Mouse (Mus musculus): ENCODE results near the gene Mief1. TPM values are rescaled to one million over a fixed set of nuclear protein-coding genes. Genes with fewer than 3 reads are reported as not detected.

Mief1 gene
- 38.0 and 41.6 TPM in 2 replicates for polyA plus RNA-seq (2016; fragmentation: Nextera tagmentation; extraction: Ambion mirVana)

- peaks cover 12% of the 10 kb centered on the region for H3K4me1 ChIP-seq (replicated peaks)
- under 1% methylated on average over 65 of the region's 67 CpGs for WGBS
Measured at GRCm38 (mm10) chr15:80233733-80234509, at the start of gene Mief1. TSS of gene Mief1 (plus strand) at chr15:80234018.

DNA sequence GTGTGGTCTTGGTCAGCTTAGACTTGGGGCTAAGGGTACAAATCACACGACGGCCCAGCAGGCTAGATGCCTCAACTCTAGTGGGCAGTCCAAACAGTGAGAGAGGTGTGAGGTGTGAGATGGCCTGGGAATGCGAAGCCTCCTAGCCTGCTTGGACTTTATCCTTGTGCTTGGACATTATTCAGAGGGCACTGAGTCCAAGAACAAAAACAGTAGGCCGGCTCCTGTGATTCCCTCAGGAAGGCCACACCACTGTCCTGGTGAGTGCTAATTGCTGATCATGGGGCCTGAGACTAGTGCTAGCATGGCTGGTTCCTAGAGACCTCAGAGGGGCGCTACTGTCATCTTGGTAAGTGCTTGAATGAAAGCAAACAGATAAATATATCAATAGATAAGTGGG, 44.9 kb upstream of the Mief1 start:
- Histone ChIP-seq H3K4me1 (replicated peaks) (peaks cover 5% of the 10 kb centered on the region), H3K4me2 (no peak overlapping the region), H3K27ac (no peak overlapping the region), H3K27me3 (no peaks in the 10 kb centered on the region), H3K36me3 (no peaks in the 10 kb centered on the region), H3K4me3 (replicated peaks) (no peak overlapping the region), H3K9ac (replicated peaks) (no peak overlapping the region), H3K9me3 (no peaks in the 10 kb centered on the region)
- 87% methylated on average over 5 of the region's 5 CpGs for WGBS
- no peak for ATAC-seq (ENCODE audit: insufficient number of reproducible peaks, insufficient read depth, low FRiP score, low TSS enrichment, low read depth)

More at GRCm38 (mm10) chr15:80233733-80234509, at the start of gene Mief1:
- Histone ChIP-seq H3K9ac (replicated peaks) (peak within 1 kb of the TSS; percentile 82), H3K27me3 (no peaks in the 10 kb centered on the region), H3K27ac (peak within 1 kb of the TSS; percentile 83), H3K4me2 (peak within 1 kb of the TSS; percentile 91), H3K36me3 (peaks cover 34% of the 10 kb centered on the region), H3K4me3 (replicated peaks) (peak within 1 kb of the TSS; percentile 90), H3K9me3 (no peaks in the 10 kb centered on the region)
- peak; percentile 95 for ATAC-seq (ENCODE audit: insufficient number of reproducible peaks, insufficient read depth, low FRiP score, low TSS enrichment, low read depth)

DNA sequence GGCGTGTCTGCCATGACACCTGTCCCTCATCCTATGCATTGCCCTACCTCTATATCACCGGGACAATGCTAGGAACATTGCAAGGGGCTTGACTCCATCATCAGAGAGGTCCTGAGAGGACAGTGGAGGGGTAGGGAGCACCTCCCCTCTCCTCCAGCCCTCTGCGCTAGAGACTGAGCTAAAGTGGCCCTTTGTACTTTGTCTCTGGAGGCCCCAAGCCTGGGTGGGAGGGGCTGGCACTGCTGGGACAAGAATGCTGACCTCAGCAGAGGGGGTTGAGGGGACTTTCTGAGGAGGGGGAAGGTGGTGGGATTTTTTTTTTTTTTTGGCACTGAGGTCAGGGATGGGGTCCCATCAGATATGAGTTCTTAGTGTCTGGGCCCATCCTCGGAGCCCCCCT, 43.7 kb upstream of the Mief1 start:
- peaks cover 5% of the 10 kb centered on the region for H3K4me1 ChIP-seq (replicated peaks)
- H3K9ac ChIP-seq (replicated peaks), result no peak overlapping the region
- ATAC-seq (ENCODE audit: insufficient number of reproducible peaks, insufficient read depth, low FRiP score, low TSS enrichment, low read depth), result no peak
- WGBS, result 83% methylated on average over 4 of the region's 4 CpGs
- no peak overlapping the region for H3K27ac ChIP-seq
- H3K9me3 ChIP-seq, result no peaks in the 10 kb centered on the region
- no peak overlapping the region for H3K4me2 ChIP-seq
- no peak overlapping the region for H3K4me3 ChIP-seq (replicated peaks)
- no peaks in the 10 kb centered on the region for H3K36me3 ChIP-seq
- no peaks in the 10 kb centered on the region for H3K27me3 ChIP-seq

- no peak overlapping the region for H3K4me2 ChIP-seq
- no peaks in the 10 kb centered on the region for H3K9me3 ChIP-seq
- 63% methylated on average over 8 of the region's 8 CpGs for WGBS
- no peak overlapping the region for H3K9ac ChIP-seq (replicated peaks)
- H3K27ac ChIP-seq, result no peak overlapping the region
- ATAC-seq (ENCODE audit: insufficient number of reproducible peaks, insufficient read depth, low FRiP score, low TSS enrichment, low read depth), result no peak
- H3K27me3 ChIP-seq, result no peaks in the 10 kb centered on the region
- no peaks in the 10 kb centered on the region for H3K36me3 ChIP-seq
- peaks cover 5% of the 10 kb centered on the region for H3K4me1 ChIP-seq (replicated peaks)
- H3K4me3 ChIP-seq (replicated peaks), result no peak overlapping the region
Measured at GRCm38 (mm10) chr15:80191585-80192245, 42.1 kb upstream of the Mief1 start.

DNA sequence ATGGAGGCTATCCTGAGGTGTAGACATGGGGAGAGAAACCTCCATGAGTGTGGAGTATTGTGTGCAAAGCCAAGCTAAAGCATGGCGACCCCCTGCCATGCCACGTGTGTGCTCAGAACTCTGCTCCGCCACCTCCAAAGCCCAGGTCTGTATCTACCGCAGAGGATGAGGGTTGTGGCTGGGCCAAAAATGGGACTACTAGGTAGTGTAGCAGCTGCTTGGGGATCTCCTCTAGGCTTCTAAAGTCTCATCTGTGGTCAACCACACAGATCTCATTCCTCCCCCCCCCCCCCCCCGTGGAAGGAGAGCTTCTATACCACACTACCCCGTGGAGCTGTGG, 41.6 kb upstream of the Mief1 start:
- no peaks in the 10 kb centered on the region for H3K36me3 ChIP-seq
- peaks cover 5% of the 10 kb centered on the region for H3K4me1 ChIP-seq (replicated peaks)
- H3K9ac ChIP-seq (replicated peaks), result no peak overlapping the region
- no peak overlapping the region for H3K4me3 ChIP-seq (replicated peaks)
- no peak overlapping the region for H3K4me2 ChIP-seq
- H3K27me3 ChIP-seq, result no peaks in the 10 kb centered on the region
- no peak overlapping the region for H3K27ac ChIP-seq
- H3K9me3 ChIP-seq, result no peaks in the 10 kb centered on the region
- 96% methylated on average over 5 of the region's 6 CpGs for WGBS
- ATAC-seq (ENCODE audit: insufficient number of reproducible peaks, insufficient read depth, low FRiP score, low TSS enrichment, low read depth), result no peak

- Histone ChIP-seq H3K9me3 (no peaks in the 10 kb centered on the region), H3K36me3 (0 out of 2 replicates have a peak, but pooled peaks cover 2% of the 10 kb centered on the region), H3K4me1 (replicated peaks) (peaks cover 5% of the 10 kb centered on the region), H3K4me3 (replicated peaks) (no peak overlapping the region), H3K4me2 (no peak overlapping the region), H3K27me3 (no peaks in the 10 kb centered on the region), H3K9ac (replicated peaks) (no peak overlapping the region), H3K27ac (no peak overlapping the region)
- 85% methylated on average over 7 of the region's 7 CpGs for WGBS
- ATAC-seq (ENCODE audit: insufficient number of reproducible peaks, insufficient read depth, low FRiP score, low TSS enrichment, low read depth), result no peak
Measured at GRCm38 (mm10) chr15:80192847-80193246, 41.0 kb upstream of the Mief1 start.

DNA sequence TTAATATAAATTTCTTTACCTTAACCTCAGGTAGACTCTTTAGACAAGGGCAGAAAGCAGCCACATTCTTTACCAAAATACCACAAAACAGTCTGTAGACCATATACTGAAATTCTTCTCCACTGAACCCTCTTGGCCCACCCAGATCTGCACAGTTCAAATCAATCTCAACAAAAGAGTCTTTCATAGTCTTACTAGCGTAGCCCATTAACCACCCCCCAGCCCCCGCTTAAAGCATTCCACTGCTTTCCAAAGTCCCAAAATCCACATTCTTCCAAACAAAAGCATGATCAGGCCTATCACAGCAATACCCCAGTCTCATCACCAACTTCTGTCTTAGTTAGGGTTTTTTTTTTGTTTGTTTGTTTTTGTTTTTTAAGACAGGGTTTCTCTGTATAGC, 34.3 kb upstream of the Mief1 start:
- H3K9ac ChIP-seq (replicated peaks), result no peak overlapping the region
- H3K36me3 ChIP-seq, result peaks cover 12% of the 10 kb centered on the region; the same call in 1 of the 2 replicates
- no peaks in the 10 kb centered on the region for H3K4me1 ChIP-seq (replicated peaks)
- no peaks in the 10 kb centered on the region for H3K9me3 ChIP-seq
- 64% methylated on average over 2 of the region's 2 CpGs for WGBS
- H3K27me3 ChIP-seq, result no peaks in the 10 kb centered on the region
- H3K4me2 ChIP-seq, result no peak overlapping the region
- no peak overlapping the region for H3K4me3 ChIP-seq (replicated peaks)
- no peak for ATAC-seq (ENCODE audit: insufficient number of reproducible peaks, insufficient read depth, low FRiP score, low TSS enrichment, low read depth)
- H3K27ac ChIP-seq, result no peak overlapping the region

GRCm38 (mm10) chr15:80202111-80202775, 31.6 kb upstream of the Mief1 start:
- H3K4me1 ChIP-seq (replicated peaks), result no peaks in the 10 kb centered on the region
- WGBS, result 85% methylated on average over 6 of the region's 6 CpGs

DNA sequence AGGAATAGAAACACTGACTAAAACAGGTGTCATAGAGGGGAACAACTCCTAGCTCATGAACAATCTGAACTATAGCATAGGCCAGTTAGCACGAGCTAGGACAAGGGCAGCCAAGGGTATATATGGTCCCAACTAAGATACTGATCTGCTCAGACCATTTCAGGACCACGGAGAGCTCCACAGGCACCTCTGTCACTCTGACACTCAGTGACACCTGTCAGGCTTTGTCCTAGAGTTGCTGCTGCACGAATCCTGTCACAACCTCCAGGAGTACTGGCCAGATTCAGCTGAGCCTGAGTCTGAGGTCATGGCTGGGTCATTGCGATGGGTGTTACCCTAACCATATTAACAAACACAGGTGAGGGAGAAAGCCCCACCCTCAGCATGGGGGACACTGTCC, 30.4 kb upstream of the Mief1 start:
- 33% methylated on average over 4 of the region's 4 CpGs for whole genome bisulfite sequencing
- no peaks in the 10 kb centered on the region for H3K27me3 ChIP-seq
- H3K36me3 ChIP-seq, result peaks cover 5% of the 10 kb centered on the region; the same call in 1 of the 2 replicates
- no peak overlapping the region for H3K27ac ChIP-seq
- H3K4me3 ChIP-seq (replicated peaks), result no peak overlapping the region
- no peak overlapping the region for H3K9ac ChIP-seq (replicated peaks)
- no peaks in the 10 kb centered on the region for H3K4me1 ChIP-seq (replicated peaks)
- H3K9me3 ChIP-seq, result no peaks in the 10 kb centered on the region
- H3K4me2 ChIP-seq, result no peak overlapping the region
- ATAC-seq (ENCODE audit: insufficient number of reproducible peaks, insufficient read depth, low FRiP score, low TSS enrichment, low read depth), result no peak

More at GRCm38 (mm10) chr15:80202111-80202775, 31.6 kb upstream of the Mief1 start:
- Histone ChIP-seq H3K27ac (no peak overlapping the region), H3K9me3 (no peaks in the 10 kb centered on the region), H3K4me3 (replicated peaks) (no peak overlapping the region), H3K36me3 (peaks cover 12% of the 10 kb centered on the region; the same call in 1 of the 2 replicates), H3K4me2 (no peak overlapping the region), H3K27me3 (no peaks in the 10 kb centered on the region), H3K9ac (replicated peaks) (no peak overlapping the region)
- ATAC-seq (ENCODE audit: insufficient number of reproducible peaks, insufficient read depth, low FRiP score, low TSS enrichment, low read depth), result no peak

DNA sequence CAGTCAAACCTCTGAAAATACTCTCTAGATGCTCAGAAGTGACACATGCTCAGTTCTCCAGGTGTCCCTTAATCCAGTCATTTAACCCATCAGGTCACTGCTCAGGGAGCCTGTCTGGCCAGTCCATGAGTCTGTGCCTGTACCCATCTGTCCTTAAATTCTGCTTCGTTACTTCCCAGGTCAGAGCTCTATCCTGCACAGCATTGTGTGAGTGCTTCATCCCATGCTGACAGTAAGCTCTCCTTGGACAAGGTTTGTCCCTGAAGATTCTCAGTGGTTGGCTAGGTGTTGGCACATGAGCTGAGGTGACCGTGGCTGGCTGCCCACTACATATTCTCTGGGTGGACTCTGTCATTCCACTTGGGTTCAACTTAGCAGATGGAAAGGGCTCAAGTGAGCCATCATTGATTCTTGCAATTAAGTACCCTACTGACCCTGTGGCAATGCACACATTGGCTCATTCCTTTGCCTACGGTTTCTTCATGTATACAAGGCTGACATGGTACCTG, 27.7 kb upstream of the Mief1 start:
- H3K27me3 ChIP-seq, result no peaks in the 10 kb centered on the region

DNA sequence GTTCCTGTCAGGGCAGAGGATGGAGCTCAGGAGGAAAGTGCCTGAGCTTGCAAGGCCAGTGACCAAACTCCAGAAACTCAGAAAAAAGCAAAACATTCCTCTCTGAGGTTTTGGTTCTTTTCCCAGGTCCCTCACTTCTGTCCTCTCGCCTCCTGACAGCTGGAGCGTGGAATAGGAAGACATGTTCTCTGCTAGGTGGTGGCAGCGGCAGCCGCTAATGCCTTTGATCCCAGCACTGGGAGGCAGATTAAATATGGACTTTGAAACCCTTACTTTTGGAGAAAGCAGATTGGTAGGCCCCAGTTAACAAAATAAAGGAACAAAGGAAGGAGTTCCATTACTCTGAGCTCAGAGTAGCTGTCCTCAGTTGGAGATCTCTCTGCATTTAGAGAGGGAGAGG, 25.4 kb upstream of the Mief1 start:
- Histone ChIP-seq H3K4me1 (replicated peaks) (no peaks in the 10 kb centered on the region), H3K4me2 (no peak overlapping the region), H3K9me3 (no peaks in the 10 kb centered on the region), H3K27me3 (no peaks in the 10 kb centered on the region), H3K36me3 (peaks cover 30% of the 10 kb centered on the region), H3K9ac (replicated peaks) (no peak overlapping the region), H3K27ac (no peak overlapping the region; the same call in 1 of the 2 replicates), H3K4me3 (replicated peaks) (no peak overlapping the region)
- 40% methylated on average over 4 of the region's 4 CpGs for WGBS
- ATAC-seq (ENCODE audit: insufficient number of reproducible peaks, insufficient read depth, low FRiP score, low TSS enrichment, low read depth), result no peak

More for the DNA sequence above, 27.7 kb upstream of the Mief1 start:
- H3K9ac ChIP-seq (replicated peaks), result no peak overlapping the region
- no peaks in the 10 kb centered on the region for H3K9me3 ChIP-seq
- H3K4me3 ChIP-seq (replicated peaks), result no peak overlapping the region
- no peak overlapping the region for H3K27ac ChIP-seq
- H3K4me2 ChIP-seq, result no peak overlapping the region
- H3K36me3 ChIP-seq, result peaks cover 6% of the 10 kb centered on the region
- ATAC-seq (ENCODE audit: insufficient number of reproducible peaks, insufficient read depth, low FRiP score, low TSS enrichment, low read depth), result no peak
- no peaks in the 10 kb centered on the region for H3K4me1 ChIP-seq (replicated peaks)
- 86% methylated on average over 3 of the region's 3 CpGs for WGBS

Data from limb, embryonic 12.5 days (tissue).